Comparison of ENCODE assay signal across 14 mouse cellular contexts in genomic region chr11:64205069-64205468, GRCm38 (mm10).
"Had no signal": no experiment of that assay in that cellular context is flagged by ENCODE, and none has a peak within 500 bp of the region (broad histone marks: within the 10 kb centered on the region; RNA-seq: fewer than 3 reads in every experiment).

No protein-coding gene starts in this region.

- H3K4me3 ChIP-seq: kidney, embryonic 15.5 days; limb, embryonic 12.5 days; megakaryocyte, embryonic 14.5 days; midbrain, embryonic 15.5 days; neural tube, embryonic 12.5 days had no signal

- DNase-seq: kidney, adult 2 months; kidney, postnatal 14 days; lung, embryonic 14.5 days; right cerebral cortex, postnatal 4 days; spleen, adult 18-20 months; thymus, adult 18-20 months; thymus, postnatal 14 days had no signal

- H3K4me2 ChIP-seq: kidney, embryonic 15.5 days; limb, embryonic 12.5 days; lung, embryonic 14.5 days; midbrain, embryonic 11.5 days; midbrain, embryonic 15.5 days; neural tube, embryonic 12.5 days had no signal

- H3K27ac ChIP-seq: kidney, embryonic 15.5 days; limb, embryonic 12.5 days; liver, embryonic 14.5 days; midbrain, embryonic 15.5 days; neural tube, embryonic 12.5 days had no signal

- H3K9ac ChIP-seq: kidney, embryonic 15.5 days; limb, embryonic 12.5 days; liver, embryonic 14.5 days; lung, embryonic 14.5 days; midbrain, embryonic 15.5 days; neural tube, embryonic 12.5 days had no signal

- ATAC-seq: midbrain, embryonic 15.5 days had no signal

- H3K36me3 ChIP-seq: kidney, embryonic 15.5 days; limb, embryonic 12.5 days; midbrain, embryonic 15.5 days; neural tube, embryonic 12.5 days had no signal

- H3K4me1 ChIP-seq: midbrain, embryonic 15.5 days; neural tube, embryonic 12.5 days had no signal

- H3K27me3 ChIP-seq: limb, embryonic 12.5 days; midbrain, embryonic 15.5 days; neural tube, embryonic 12.5 days had no signal

- H3K9me3 ChIP-seq: kidney, embryonic 15.5 days; limb, embryonic 12.5 days; megakaryocyte, embryonic 14.5 days; midbrain, embryonic 15.5 days; neural tube, embryonic 12.5 days had no signal
